Mouse (Mus musculus) kidney, embryonic 14.5 days (tissue): ENCODE data around the gene C1qtnf6. TPM values are rescaled to one million over a fixed set of nuclear protein-coding genes. Genes with fewer than 3 reads are reported as not detected.

ENCODE experiments used
- ATAC-seq: fragments of 200-750 bp; cut with Nextera tagmentation; 2 replicates; pipeline ENCODE4 v1.8.0; 2017; ENCODE audit warnings: moderate number of reproducible peaks, mild to moderate bottlenecking, moderate TSS enrichment, moderate library complexity; ENCODE audit not compliant: low FRiP score, low TSS enrichment
- H3K27ac ChIP-seq: fragments of 300-500 bp; sonication (generic); 2 replicates; pipeline ENCODE4 v1.5.1; 2014; ENCODE audit warnings: low read depth, mild to moderate bottlenecking, low read length, moderate library complexity, mixed read lengths
- H3K27me3 ChIP-seq: fragments of 300-500 bp; sonication (generic); 2 replicates; pipeline ENCODE4 v1.6.1; 2014; ENCODE audit warnings: mild to moderate bottlenecking, low read length; ENCODE audit not compliant: control insufficient read depth, insufficient read depth
- H3K36me3 ChIP-seq: fragments of 300-500 bp; sonication (generic); 2 replicates; pipeline ENCODE4 v1.6.1; 2014; ENCODE audit warnings: low read length, mixed read lengths; ENCODE audit not compliant: control insufficient read depth, insufficient read depth
- H3K4me1 ChIP-seq: fragments of 300-500 bp; sonication (generic); 2 replicates; pipeline ENCODE4 v1.6.1; 2014; ENCODE audit warnings: low read length, mixed read lengths; ENCODE audit not compliant: control insufficient read depth, insufficient read depth
- H3K4me2 ChIP-seq: fragments of 300-500 bp; sonication (generic); replicated peaks from 2 replicates; pipeline ENCODE4 v1.6.1; 2014; ENCODE audit warnings: low read depth, mild to moderate bottlenecking, low read length
- H3K4me3 ChIP-seq: fragments of 300-500 bp; sonication (generic); 2 replicates; pipeline ENCODE4 v1.5.1; 2014; ENCODE audit warnings: mild to moderate bottlenecking, low read length
- H3K9ac ChIP-seq: fragments of 300-500 bp; sonication (generic); 2 replicates; pipeline ENCODE4 v1.6.1; 2014; ENCODE audit warnings: low read depth, mild to moderate bottlenecking, low read length, moderate library complexity
- H3K9me3 ChIP-seq: fragments of 300-500 bp; sonication (generic); 2 replicates; pipeline ENCODE4 v1.6.1; 2016; ENCODE audit warnings: low read length; ENCODE audit not compliant: control insufficient read depth
- WGBS: fragments of 180-500 bp; shearing (Covaris S2); extraction: QIAGEN DNeasy Blood & Tissue Kit; methylation state at CpG from one replicate; pipeline ENCODE4 v1.1.7; 2014; 5-methylcytosine and 5-hydroxymethylcytosine counted together
- polyA plus RNA-seq: library from polyadenylated mRNA; unstranded; fragments of >200 nt; fragmentation: Nextera tagmentation; extraction: Ambion mirVana; gene quantifications from 2 replicates; pipeline ENCODE4 v1.2.1, GENCODE M21; 2014

Gene C1qtnf6
- polyA plus RNA-seq, 1 experiment from 2014 or later, result 31.9 TPM

DNA sequence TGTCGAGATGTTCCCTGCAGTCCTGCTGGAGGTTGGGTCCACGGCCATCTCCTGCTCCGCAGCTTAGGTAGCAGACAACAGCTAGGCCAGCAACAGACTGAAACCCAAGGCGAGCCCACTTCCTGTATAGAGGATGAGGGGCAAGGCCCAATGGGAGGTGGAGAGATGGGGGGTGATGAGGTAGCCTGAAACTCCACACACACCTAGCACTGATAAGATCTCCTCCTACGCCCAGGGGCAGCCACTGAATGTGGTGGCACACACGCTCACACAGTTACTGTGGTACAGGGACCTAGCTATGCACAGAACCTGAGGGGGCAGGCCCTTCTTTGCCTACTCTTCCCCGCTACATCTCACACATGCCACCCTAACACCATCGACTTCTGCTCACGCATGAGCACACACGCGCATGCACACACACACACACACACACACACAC lies 36.2 kb downstream of the C1qtnf6 start, which contains the start of gene Il2rb:
TSS of gene Il2rb (minus strand) at position 304 of the 439 bp plus-strand sequence.
- WGBS, result 89% methylated on average over 10 of the region's 11 CpGs
- H3K4me2 ChIP-seq, result no peak within 1 kb of the TSS
- no peak for ATAC-seq
- no peaks in the 10 kb centered on the region for H3K27me3 ChIP-seq
- H3K4me1 ChIP-seq, result no peaks in the 10 kb centered on the region
- H3K4me3 ChIP-seq, result no peak within 1 kb of the TSS
- no peaks in the 10 kb centered on the region for H3K36me3 ChIP-seq
- no peaks in the 10 kb centered on the region for H3K9me3 ChIP-seq
- no peak within 1 kb of the TSS for H3K9ac ChIP-seq
- no peak within 1 kb of the TSS for H3K27ac ChIP-seq

DNA sequence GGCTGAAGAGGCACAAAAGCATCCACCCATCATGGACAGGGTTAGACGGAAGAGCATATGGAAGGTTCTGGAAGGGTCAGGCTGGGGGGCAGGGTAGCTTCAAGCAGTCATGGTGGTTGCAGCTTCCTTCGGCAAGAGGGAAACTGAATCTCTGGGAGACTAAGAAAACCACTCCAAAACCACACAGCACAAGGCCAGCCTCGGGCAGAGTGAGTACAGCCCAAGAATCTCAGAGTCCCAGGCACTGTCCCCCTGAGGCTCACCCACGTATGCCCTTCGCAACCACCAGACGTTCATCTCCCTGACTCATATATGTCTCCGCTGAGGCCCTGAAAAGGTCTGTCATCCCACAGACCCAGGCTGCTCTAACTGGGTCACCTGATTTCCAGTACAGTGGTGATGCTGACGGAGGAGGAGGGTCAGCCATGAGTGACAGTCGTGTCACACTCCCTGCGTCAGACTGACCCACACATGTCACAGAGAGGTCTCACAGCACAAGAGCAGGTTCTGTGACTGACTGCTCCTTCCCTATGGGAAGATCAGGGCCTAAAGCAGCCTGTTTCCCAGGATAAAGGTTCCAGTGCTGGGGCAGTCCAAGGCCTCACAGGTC lies 37.7 kb downstream of the C1qtnf6 start:
- WGBS, result 54% methylated on average over 10 of the region's 10 CpGs
- Histone ChIP-seq H3K9ac (no peak overlapping the region), H3K27ac (no peak overlapping the region), H3K4me3 (no peak overlapping the region), H3K27me3 (no peaks in the 10 kb centered on the region), H3K36me3 (no peaks in the 10 kb centered on the region), H3K9me3 (no peaks in the 10 kb centered on the region), H3K4me1 (no peaks in the 10 kb centered on the region), H3K4me2 (no peak overlapping the region)
- no peak for ATAC-seq

DNA sequence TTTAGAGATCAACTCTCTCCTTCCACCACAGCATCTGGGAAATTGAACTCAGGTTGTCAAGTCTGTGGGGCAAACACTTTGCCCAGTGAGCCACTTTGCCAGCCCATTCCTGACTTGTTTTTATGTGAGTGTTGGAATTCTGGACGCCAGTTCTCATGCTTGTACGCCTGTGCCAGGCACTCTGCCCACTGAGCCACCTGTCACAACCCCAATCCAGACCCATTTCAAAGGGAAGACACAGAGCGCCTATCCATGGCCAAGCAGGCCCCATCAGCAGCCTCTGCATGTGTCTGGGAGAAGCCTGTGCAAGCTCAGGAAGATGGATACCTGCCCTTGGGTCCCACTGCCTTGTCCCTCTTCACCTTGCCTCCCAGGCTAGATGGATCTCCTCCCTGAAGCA lies 39.9 kb downstream of the C1qtnf6 start:
- WGBS, result 92% methylated on average over 3 of the region's 3 CpGs
- ATAC-seq, result no peak

DNA sequence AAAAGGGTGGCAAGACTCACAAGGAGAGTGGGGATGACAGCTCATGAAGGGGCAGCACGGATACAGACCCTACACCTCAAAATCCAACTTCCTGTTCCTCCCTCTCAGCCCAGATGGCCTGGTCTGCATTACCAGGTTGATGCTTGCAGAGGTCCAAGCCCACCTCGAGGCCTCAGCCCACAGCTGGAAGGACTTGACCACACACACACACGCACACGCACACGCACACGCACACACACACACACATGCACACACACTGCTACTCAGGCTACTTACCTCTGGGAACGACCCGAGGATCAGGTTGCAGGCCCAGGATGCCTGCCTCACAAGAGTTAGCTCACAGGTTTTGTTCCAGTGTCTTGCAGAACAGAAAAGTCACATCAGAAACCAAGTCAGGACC lies 41.3 kb downstream of the C1qtnf6 start:
- H3K4me1 ChIP-seq, result no peaks in the 10 kb centered on the region
- 56% methylated on average over 8 of the region's 8 CpGs for WGBS
- H3K27ac ChIP-seq, result no peak overlapping the region
- no peak overlapping the region for H3K4me2 ChIP-seq
- H3K27me3 ChIP-seq, result no peaks in the 10 kb centered on the region
- no peak overlapping the region for H3K4me3 ChIP-seq
- H3K9me3 ChIP-seq, result no peaks in the 10 kb centered on the region
- H3K36me3 ChIP-seq, result no peaks in the 10 kb centered on the region
- ATAC-seq, result no peak
- H3K9ac ChIP-seq, result no peak overlapping the region

More for the DNA sequence above, 39.9 kb downstream of the C1qtnf6 start:
- no peak overlapping the region for H3K27ac ChIP-seq
- no peaks in the 10 kb centered on the region for H3K27me3 ChIP-seq
- no peaks in the 10 kb centered on the region for H3K4me1 ChIP-seq
- H3K9me3 ChIP-seq, result no peaks in the 10 kb centered on the region
- H3K4me3 ChIP-seq, result no peak overlapping the region
- H3K9ac ChIP-seq, result no peak overlapping the region
- H3K4me2 ChIP-seq, result no peak overlapping the region
- no peaks in the 10 kb centered on the region for H3K36me3 ChIP-seq

DNA sequence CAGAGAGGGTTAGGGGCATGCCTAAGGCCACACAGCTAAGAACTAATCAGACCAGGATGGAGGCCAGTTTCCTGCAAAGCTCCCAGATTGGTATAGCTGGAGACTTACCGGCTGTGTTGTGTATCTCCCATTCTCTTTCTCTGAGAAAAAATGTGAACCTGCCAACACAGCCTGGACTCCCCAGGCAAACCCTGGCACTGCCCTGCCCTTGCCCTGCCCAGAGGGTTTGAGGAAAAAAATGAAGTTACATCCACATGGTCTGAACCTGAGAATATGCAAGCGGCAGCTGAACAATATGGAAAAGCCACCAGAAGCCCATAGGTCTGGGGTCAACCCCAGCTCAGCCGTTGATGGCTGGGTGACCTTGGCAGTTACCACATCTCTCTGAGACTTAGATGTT lies 42.0 kb downstream of the C1qtnf6 start:
- Histone ChIP-seq H3K27me3 (no peaks in the 10 kb centered on the region), H3K27ac (no peak overlapping the region), H3K4me3 (no peak overlapping the region), H3K9me3 (no peaks in the 10 kb centered on the region), H3K36me3 (no peaks in the 10 kb centered on the region), H3K4me1 (no peaks in the 10 kb centered on the region), H3K9ac (no peak overlapping the region), H3K4me2 (no peak overlapping the region)
- 76% methylated on average over 3 of the region's 3 CpGs for WGBS
- ATAC-seq, result no peak

DNA sequence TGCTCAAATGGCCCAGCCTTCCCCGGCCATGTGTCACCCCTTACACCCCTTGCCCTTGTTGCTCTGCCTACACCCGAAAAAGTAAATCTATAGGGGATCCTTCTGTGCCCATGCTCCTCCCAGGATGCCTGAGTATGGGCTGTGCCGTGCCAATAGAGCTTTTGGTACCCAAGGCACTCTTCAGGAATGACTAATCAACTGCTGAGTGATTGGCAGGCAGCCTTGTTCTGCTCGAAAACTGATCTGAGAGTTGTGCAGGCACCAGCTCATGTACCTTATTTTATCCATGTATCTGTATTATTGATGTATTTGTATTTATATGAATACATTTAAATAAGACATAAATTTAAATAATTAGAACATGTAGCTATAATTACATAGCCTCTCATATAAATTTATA lies 44.1 kb downstream of the C1qtnf6 start:
- ATAC-seq, result no peak
- no peak overlapping the region for H3K9ac ChIP-seq
- H3K9me3 ChIP-seq, result no peaks in the 10 kb centered on the region
- H3K27ac ChIP-seq, result no peak overlapping the region
- WGBS, result 73% methylated on average over 4 of the region's 4 CpGs
- H3K4me2 ChIP-seq, result no peak overlapping the region
- H3K36me3 ChIP-seq, result no peaks in the 10 kb centered on the region
- no peaks in the 10 kb centered on the region for H3K27me3 ChIP-seq
- H3K4me3 ChIP-seq, result no peak overlapping the region
- H3K4me1 ChIP-seq, result no peaks in the 10 kb centered on the region

DNA sequence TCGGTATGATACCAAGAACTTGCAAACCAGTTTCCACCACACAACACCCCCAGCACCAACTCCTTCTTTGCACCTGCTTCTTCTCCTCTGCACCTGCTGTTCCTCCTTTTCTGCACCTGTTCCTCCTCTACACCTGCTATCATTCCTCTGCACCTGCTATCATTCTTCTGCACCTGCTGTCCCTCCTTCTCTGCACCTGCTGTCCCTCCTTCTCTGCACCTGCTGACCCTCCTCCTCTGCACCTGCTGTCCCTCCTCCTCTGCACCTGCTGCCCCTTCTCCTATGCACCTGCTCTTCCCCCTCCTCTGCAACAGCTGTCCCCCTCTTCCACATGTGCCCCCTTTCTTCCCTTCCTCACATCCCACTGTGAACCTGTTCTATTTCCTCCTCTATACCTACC lies 44.7 kb downstream of the C1qtnf6 start:
- no peaks in the 10 kb centered on the region for H3K4me1 ChIP-seq
- no peaks in the 10 kb centered on the region for H3K27me3 ChIP-seq
- no peak overlapping the region for H3K9ac ChIP-seq
- no peak for ATAC-seq
- H3K4me2 ChIP-seq, result no peak overlapping the region
- H3K9me3 ChIP-seq, result no peaks in the 10 kb centered on the region
- H3K4me3 ChIP-seq, result no peak overlapping the region
- H3K27ac ChIP-seq, result no peak overlapping the region
- no peaks in the 10 kb centered on the region for H3K36me3 ChIP-seq
- WGBS, result 72% methylated on average over 1 of the region's 1 CpGs

DNA sequence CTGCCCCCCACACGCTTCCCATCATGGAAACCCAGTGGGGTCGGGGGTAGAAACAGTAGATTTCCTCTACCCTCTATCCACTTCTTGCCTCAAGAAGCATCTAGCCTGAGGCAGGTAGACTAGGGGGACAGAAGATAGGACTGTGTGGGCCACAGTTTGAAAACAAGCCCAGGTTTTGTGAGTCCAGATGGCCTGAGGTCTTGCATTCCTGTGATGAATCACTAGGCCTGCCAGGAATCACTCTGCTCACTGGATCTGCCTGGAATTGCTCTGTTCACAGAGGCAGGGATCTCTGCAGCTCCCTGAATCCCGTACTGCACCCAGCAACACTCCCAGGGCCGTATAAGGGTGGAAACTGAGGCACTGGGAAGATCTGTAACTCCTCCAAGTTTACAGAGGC lies 47.9 kb downstream of the C1qtnf6 start:
- no peaks in the 10 kb centered on the region for H3K4me1 ChIP-seq
- no peaks in the 10 kb centered on the region for H3K9me3 ChIP-seq
- H3K4me3 ChIP-seq, result no peak overlapping the region
- H3K9ac ChIP-seq, result no peak overlapping the region
- 78% methylated on average over 4 of the region's 4 CpGs for WGBS
- no peak overlapping the region for H3K27ac ChIP-seq
- no peak overlapping the region for H3K4me2 ChIP-seq
- H3K27me3 ChIP-seq, result no peaks in the 10 kb centered on the region
- no peaks in the 10 kb centered on the region for H3K36me3 ChIP-seq
- ATAC-seq, result no peak

DNA sequence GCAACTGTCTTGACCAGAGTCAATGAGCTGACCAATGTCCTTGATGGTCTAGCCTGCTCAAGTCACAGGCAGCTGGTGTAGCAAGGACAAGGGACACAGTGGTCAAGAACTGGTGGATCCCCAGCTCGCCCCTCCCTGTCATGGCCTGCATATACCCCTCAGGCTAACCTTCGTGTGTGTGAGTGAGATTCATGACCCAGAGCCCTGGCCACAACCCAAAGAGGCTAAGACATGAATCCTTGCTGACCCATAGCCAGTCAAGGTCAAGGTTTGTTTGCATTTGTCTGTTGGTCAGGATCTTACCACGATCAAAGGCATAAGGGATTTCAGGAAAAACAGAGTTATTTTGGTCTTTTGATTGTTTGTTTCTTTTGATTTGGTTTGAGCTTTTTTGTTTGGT lies 48.7 kb downstream of the C1qtnf6 start:
- Histone ChIP-seq H3K4me1 (no peaks in the 10 kb centered on the region), H3K9ac (no peak overlapping the region), H3K4me3 (no peak overlapping the region), H3K9me3 (no peaks in the 10 kb centered on the region), H3K4me2 (no peak overlapping the region), H3K27me3 (no peaks in the 10 kb centered on the region), H3K27ac (no peak overlapping the region), H3K36me3 (no peaks in the 10 kb centered on the region)
- WGBS, result 35% methylated on average over 3 of the region's 3 CpGs
- no peak for ATAC-seq
